Mouse (Mus musculus) kidney, postnatal 0 days (tissue): Measurements from ENCODE around the gene Rsrc2. TPM values are rescaled to one million over a fixed set of nuclear protein-coding genes. Genes with fewer than 3 reads are reported as not detected.

Experiments used
- ATAC-seq: fragments of 200-750 bp; cut with Nextera tagmentation; replicated peaks from 2 replicates; pipeline ENCODE4 v1.8.0; 2017; ENCODE audit warnings: low read depth, moderate number of reproducible peaks, moderate TSS enrichment, moderate library complexity; ENCODE audit not compliant: low FRiP score
- DNase-seq: peaks from one replicate; pipeline ENCODE4 v3.0.0-alpha.2; 2016; ENCODE audit warnings: low spot score
- H3K27ac ChIP-seq: fragments of 300-500 bp; sonication (generic); 2 replicates; pipeline ENCODE4 v1.5.1; 2014; ENCODE audit warnings: mild to moderate bottlenecking
- H3K27me3 ChIP-seq: fragments of 300-500 bp; sonication (generic); 2 replicates; pipeline ENCODE4 v1.6.1; 2014; ENCODE audit warnings: low read length, mixed read lengths; ENCODE audit not compliant: insufficient read depth
- H3K36me3 ChIP-seq: fragments of 300-500 bp; sonication (generic); 2 replicates; pipeline ENCODE4 v1.6.1; 2014; ENCODE audit warnings: low read length, mixed read lengths; ENCODE audit not compliant: insufficient read depth
- H3K4me1 ChIP-seq: fragments of 300-500 bp; sonication (generic); replicated peaks from 2 replicates; pipeline ENCODE4 v1.6.1; 2014; ENCODE audit warnings: antibody characterized with exemption, low read length, mixed read lengths; ENCODE audit not compliant: insufficient read depth
- H3K4me2 ChIP-seq: fragments of 300-500 bp; sonication (generic); 2 replicates; pipeline ENCODE4 v1.6.1; 2014; ENCODE audit warnings: mild to moderate bottlenecking, low read length, moderate library complexity, mixed read lengths
- H3K4me3 ChIP-seq: fragments of 300-500 bp; sonication (generic); replicated peaks from 2 replicates; pipeline ENCODE4 v1.5.1; 2014; ENCODE audit warnings: low read depth, low read length
- H3K9ac ChIP-seq: fragments of 300-500 bp; sonication (generic); 2 replicates; pipeline ENCODE4 v1.6.1; 2014; ENCODE audit warnings: low read depth, low read length
- H3K9me3 ChIP-seq: fragments of 300-500 bp; sonication (generic); replicated peaks from 2 replicates; pipeline ENCODE4 v1.6.1; 2016; ENCODE audit warnings: low read length, inconsistent platforms, mixed read lengths
- CTCF ChIP-seq: IDR thresholded peaks from 2 replicates; pipeline ENCODE4 v1.5.1; 2016; ENCODE audit warnings: antibody characterized with exemption, low read depth, mild to moderate bottlenecking, moderate library complexity
- WGBS: fragments of 180-500 bp; shearing (Covaris S2); extraction: QIAGEN DNeasy Blood & Tissue Kit; methylation state at CpG from one replicate; pipeline ENCODE4 v1.1.7; 2014; 5-methylcytosine and 5-hydroxymethylcytosine counted together
- polyA plus RNA-seq: library from polyadenylated mRNA; unstranded; fragments of >200 nt; fragmentation: Nextera tagmentation; extraction: Ambion mirVana; gene quantifications from 2 replicates; pipeline ENCODE4 v1.2.1, GENCODE M21; 2015

Rsrc2 gene
- polyA plus RNA-seq, 1 experiment from 2014 or later: 117 TPM

DNA sequence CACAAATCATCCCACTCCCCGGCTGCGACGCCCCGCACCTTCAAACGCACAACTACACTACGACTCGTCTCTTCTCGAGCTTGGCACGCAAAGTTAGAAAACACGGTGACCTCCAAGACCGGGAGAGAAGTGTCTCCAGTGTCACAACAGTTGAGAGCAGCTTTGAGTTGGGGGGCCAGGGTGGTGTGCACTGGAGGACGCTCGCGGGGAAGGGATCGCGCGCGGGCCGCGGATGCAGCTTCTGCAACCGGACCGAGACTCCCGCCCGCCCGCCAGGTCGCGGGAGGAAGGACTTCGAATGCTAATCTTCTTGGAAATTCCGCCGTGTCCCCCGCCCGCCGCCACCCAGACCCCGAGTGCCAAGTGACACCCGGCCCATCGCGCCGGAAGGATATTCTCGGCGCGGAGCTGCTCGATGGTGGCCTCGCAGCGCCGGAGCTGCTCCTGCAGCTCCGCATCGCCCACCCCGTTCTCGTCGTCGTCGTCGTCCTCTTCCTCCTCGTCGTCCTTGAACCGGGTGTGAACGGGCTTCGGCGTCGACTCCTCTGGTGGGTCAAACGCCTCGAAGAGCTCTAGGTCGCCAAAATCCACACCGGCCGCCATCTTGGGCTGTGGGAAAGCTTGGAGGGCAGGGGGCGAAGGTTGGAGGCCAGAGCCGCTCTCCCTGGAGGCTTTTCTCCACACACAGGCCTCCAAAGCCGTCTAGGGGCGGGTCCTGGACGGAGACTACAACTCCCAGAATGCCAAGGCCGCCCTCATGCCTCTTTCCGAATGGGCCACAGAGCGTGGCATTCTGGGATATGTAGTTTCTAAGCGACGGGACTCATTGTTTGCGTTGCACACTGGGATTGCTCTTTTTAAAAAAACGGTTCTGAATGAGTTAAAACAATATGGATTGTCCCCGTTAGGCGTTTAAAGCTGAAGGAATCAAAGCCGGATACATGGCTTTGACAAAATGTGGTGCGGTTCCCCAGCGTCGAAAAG, 28.6 kb downstream of the Rsrc2 start, which contains the start of gene Zcchc8:
TSS of gene Zcchc8 (minus strand) at position 773 of the 984 bp plus-strand sequence.
- peaks cover 6% of the 10 kb centered on the region; the same call in 1 of the 2 replicates for H3K36me3 ChIP-seq
- peak within 1 kb of the TSS; percentile 86 for H3K27ac ChIP-seq
- under 1% methylated on average over 83 of the region's 83 CpGs for WGBS
- no peaks in the 10 kb centered on the region for H3K27me3 ChIP-seq
- no peaks in the 10 kb centered on the region for H3K9me3 ChIP-seq
- H3K4me3 ChIP-seq: peak within 1 kb of the TSS; percentile 83
- H3K9ac ChIP-seq: peak within 1 kb of the TSS; percentile 84
- DNase-seq: peak; percentile 99
- H3K4me2 ChIP-seq: peak within 1 kb of the TSS; percentile 77
- H3K4me1 ChIP-seq: peaks cover 7% of the 10 kb centered on the region; the same call in 1 of the 2 replicates
- peak; percentile 11; the same call in 1 of the 2 replicates for TF ChIP-seq CTCF
- ATAC-seq: peak; percentile 100

DNA sequence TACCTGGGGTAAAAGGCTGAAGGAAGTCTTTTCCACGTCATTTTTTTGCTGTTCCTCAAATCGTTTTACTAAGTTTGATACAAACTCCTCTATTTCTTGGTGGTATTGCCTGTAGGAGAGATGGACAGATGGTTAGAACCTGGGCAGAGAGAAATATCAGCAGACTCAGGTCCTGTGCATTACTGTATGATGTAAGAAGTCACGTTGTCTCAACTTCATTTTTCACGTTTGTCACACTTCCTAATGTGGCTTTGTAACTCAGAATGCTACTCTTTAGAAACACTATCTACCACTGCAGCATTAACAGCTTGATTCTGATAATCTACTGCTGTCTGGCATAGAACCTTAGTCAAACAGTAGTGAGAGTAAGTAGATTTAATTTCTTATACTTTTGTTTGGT, 34.6 kb downstream of the Rsrc2 start:
- 87% methylated on average over 4 of the region's 4 CpGs for WGBS
- Histone ChIP-seq H3K9ac (no peak overlapping the region), H3K27ac (no peak overlapping the region), H3K27me3 (no peaks in the 10 kb centered on the region), H3K4me1 (peaks cover 7% of the 10 kb centered on the region; the same call in 1 of the 2 replicates), H3K4me3 (no peak overlapping the region), H3K9me3 (no peaks in the 10 kb centered on the region), H3K36me3 (peaks cover 50% of the 10 kb centered on the region), H3K4me2 (no peak overlapping the region)
- no peak for ATAC-seq
- no peak for TF ChIP-seq CTCF
- DNase-seq: no peak

GRCm38 (mm10) chr5:123713782-123714181, 35.4 kb downstream of the Rsrc2 start:
- no peak for TF ChIP-seq CTCF
- Histone ChIP-seq H3K27ac (no peak overlapping the region), H3K9ac (no peak overlapping the region), H3K4me3 (no peak overlapping the region), H3K4me2 (no peak overlapping the region), H3K9me3 (no peaks in the 10 kb centered on the region), H3K36me3 (peaks cover 51% of the 10 kb centered on the region), H3K27me3 (no peaks in the 10 kb centered on the region), H3K4me1 (peaks cover 7% of the 10 kb centered on the region; the same call in 1 of the 2 replicates)
- no peak for DNase-seq
- WGBS: 92% methylated on average over 6 of the region's 6 CpGs
- ATAC-seq: no peak

DNA sequence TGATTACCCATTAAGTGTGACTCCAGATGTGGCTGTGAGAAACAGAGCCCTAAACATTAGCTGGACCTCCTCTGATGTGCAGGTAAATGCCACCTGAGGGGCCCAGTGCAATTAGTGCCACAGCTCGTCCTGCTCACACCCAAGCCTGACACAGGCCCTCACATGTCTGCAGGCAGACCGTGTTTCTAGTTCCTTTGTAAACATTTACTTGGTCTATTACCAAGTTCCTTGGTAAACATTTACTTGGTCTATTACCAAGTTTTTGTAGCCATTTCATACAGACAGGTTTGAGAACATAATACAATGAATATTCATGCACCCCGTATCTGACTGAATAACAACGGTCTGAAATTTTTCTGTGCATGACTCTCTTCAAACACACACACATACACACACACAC, 39.6 kb downstream of the Rsrc2 start:
- Histone ChIP-seq H3K9me3 (no peaks in the 10 kb centered on the region), H3K4me2 (no peak overlapping the region), H3K36me3 (peaks cover 74% of the 10 kb centered on the region), H3K9ac (no peak overlapping the region), H3K27me3 (no peaks in the 10 kb centered on the region), H3K4me3 (no peak overlapping the region), H3K4me1 (no peaks in the 10 kb centered on the region), H3K27ac (no peak overlapping the region)
- ATAC-seq: no peak
- TF ChIP-seq CTCF: no peak
- DNase-seq: no peak
- WGBS: 70% methylated on average over 4 of the region's 4 CpGs

DNA sequence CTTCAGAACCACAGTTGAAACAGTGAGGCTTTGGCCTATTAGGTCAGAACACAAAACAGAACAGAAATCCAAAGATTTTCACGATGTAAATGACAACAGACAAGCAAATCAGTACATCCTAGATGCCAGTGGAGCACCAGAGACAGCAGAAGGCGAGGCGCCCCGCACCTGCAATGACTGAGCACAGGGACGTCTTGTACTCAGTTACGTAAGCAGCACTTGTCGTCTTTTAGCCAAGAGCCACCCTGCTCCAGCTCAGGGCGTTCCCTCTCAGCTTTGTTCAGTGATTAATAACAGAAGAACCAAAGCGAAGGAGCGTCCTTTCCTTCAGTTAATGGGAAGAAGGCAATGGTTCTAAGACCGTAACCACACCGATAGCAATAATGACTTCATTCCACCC, 40.6 kb downstream of the Rsrc2 start:
- peaks cover 71% of the 10 kb centered on the region for H3K36me3 ChIP-seq
- no peak overlapping the region for H3K9ac ChIP-seq
- no peak overlapping the region for H3K4me3 ChIP-seq
- ATAC-seq: no peak
- no peak overlapping the region for H3K27ac ChIP-seq
- WGBS: 91% methylated on average over 12 of the region's 12 CpGs
- no peak for TF ChIP-seq CTCF
- no peaks in the 10 kb centered on the region for H3K9me3 ChIP-seq
- no peak overlapping the region for H3K4me2 ChIP-seq
- no peaks in the 10 kb centered on the region for H3K27me3 ChIP-seq
- DNase-seq: no peak
- H3K4me1 ChIP-seq: no peaks in the 10 kb centered on the region

DNA sequence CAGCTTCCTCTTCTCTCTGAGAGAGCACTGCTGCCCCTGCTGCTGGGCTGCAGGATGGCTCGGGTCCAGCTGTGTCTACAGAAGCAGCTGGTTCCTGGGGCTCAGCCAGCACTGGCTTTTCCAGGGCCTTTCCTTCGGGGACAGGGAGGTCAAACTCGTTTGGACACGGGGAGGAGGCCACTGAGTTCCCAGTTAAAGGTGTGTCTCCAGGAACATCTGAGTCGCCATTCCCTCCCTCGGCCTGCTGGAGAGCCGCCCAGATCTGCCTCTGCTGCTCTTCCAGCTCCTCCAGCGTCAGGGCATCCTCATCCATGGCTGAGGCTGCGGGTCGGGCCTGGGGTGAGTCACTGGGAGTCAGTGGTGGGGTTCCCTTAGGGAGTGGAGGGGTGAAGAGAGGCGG, 48.6 kb downstream of the Rsrc2 start:
- no peak for DNase-seq
- WGBS: 48% methylated on average over 11 of the region's 11 CpGs
- H3K9me3 ChIP-seq: no peaks in the 10 kb centered on the region

More for the DNA sequence above, 48.6 kb downstream of the Rsrc2 start:
- Histone ChIP-seq H3K4me1 (no peaks in the 10 kb centered on the region), H3K9ac (no peak overlapping the region), H3K36me3 (peaks cover 52% of the 10 kb centered on the region), H3K4me2 (no peak overlapping the region), H3K4me3 (no peak overlapping the region), H3K27me3 (no peaks in the 10 kb centered on the region), H3K27ac (no peak overlapping the region)
- no peak for TF ChIP-seq CTCF
- ATAC-seq: no peak; the same call in 1 of the 2 replicates
